Mouse (Mus musculus): ENCODE measurements around the gene Zscan10. TPM values are rescaled to one million over a fixed set of nuclear protein-coding genes. Genes with fewer than 3 reads are reported as not detected.

Gene Zscan10
- not detected for total RNA-seq (2023)

GRCm38 (mm10) chr17:23600641-23601622 lies at the start of gene Zscan10:
TSS of gene Zscan10 (plus strand) at chr17:23600856.

DNA sequence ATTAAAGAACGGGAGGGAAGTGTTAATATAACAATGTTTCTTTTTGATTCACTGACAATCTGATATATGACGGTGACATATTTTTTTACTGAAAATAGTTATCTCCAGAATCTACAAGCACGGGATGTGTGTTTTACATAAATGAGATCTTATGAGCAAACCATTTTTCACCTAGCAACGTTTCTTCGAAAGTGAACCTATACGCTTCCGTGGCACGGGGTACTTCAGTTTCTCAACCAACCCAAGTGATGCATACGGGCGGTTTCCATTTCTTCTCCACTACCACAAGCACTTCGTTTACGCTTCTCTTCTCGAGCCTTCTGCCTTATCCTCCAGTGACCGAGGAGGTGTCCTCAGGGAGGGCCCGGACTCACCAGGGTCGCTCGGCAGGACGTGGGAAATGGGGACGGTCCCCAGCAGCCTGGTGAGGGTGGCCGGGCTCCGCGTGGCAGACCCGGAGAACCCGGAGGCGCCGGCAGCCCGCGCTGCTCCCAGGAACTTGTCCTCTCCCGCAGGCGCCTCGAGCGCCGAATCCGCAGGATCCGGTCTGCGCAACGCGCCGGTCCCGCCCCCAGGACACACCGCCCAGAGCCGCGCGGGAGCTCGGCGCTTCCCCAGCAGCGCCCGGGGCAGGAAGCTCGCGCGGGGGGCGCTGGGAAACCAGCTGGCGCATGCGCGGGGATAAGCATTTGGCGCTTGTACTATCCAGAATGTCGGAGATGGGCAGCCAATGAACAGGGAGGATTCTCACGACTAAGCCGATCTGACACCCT lies 36.9 kb upstream of the Zscan10 start, which contains the start of gene Zfp213:
TSS of gene Zfp213 (minus strand) at position 644 of the 773 bp plus-strand sequence.

DNA sequence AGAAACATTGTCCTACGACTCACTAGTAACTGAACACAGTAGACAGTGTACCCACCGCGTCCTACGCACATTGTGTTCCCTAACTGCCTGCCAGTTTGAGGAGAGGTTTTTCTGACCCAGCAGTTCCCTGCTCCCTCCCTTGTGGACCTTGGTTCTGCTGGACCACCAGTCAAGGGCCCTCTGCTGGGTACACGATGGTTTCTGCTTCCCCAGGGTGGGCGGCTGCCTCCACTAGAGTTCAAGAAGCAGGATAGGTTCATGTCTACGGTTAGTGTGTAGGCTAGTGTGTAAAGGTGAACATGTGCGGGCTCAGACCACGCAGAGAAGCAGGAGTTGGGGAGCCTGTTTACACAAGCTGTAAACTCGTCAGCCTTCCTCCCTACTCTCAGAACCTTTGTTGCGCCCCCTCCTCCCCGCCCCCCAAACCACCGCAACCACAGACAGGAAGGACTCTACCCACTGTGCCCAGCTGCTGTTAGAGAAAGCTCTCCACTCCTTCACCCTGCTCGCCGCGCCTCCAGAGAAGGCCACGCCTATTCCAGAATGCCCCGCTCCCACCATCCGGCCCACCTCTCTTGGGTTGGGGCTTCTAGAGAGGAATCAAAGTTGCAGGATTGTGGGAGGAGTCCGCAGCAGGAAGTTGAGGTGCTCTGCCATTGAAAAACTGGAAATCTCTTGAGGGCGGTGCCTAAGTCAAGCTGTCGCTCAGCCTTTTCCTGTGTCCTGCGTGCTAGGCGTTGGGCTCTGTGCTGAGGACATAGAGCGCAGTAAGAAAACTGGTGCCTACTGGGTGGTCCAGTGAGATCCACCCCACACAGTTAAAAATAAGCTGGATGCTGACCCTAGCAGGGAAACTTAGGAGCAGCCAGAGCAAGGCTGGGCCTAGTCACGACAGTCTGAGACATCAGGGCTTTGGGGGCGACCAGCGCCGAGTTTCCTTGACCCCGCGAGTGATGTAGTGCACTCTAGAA lies 1.8 kb upstream of the Zscan10 start, which contains the start of gene Zfp13:
TSS of gene Zfp13 (minus strand) at position 906 of the 971 bp plus-strand sequence.

DNA sequence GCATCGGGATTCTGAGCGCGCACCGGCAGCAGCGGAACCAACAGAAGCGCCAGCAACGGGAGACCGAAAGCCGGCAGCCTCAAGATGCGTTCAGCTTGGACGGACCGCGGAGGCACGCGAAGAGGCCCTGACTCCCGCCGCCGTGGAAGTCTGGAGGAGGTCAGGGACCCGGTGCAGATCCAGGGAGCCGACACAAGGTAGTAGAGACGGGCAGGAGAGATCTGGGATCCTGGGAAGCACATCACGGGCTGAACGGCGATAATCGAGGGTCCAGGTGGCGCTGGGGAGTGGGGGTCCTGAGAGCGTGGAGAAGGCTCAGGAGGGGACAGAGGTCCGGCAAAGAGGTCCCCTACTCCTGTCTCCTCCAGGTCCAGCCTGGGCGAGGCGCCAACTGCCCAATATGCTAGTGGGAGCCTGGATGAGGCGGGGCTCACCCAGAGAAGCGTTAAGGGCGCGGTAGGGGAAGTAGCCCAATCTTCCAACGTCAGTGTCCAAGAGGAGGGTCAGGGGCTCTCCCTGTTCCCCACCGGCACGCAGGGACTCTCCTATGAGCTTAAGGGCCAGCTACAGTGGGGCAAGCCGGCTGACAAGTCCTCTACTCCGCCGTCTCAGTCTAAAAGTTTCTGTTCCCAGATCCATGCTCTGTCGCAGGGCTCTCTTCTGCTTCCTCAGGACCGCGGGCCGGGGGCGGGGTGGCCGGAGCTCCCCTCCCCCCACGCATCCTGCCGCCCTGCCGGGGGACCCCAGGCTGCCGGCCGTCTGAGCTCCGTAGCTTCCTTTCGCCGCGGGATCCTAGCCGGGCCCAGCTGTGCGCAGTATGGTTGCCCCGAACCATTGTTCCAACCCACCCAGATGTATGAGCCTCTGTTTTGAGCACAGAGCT lies 44.2 kb downstream of the Zscan10 start, which contains the start of gene Mmp25:
TSS of gene Mmp25 (minus strand) at position 665 of the 883 bp plus-strand sequence.

GRCm38 (mm10) chr17:23660117-23660875 lies 59.6 kb downstream of the Zscan10 start, which contains the start of gene Bicdl2:
TSS of gene Bicdl2 (plus strand) at chr17:23660506.

Other genes starting within 250 kb of the Zscan10 start
- not detected for gene Vmn2r116, start 216.3 kb upstream of the Zscan10 start, total RNA-seq (2023)
- gene Vmn2r117, start 121.2 kb upstream of the Zscan10 start, total RNA-seq (2023), result not detected
- gene Zfp213, start 36.6 kb upstream of the Zscan10 start, total RNA-seq (2023), result 1 to 10 TPM; 3.9 TPM
- gene Zfp13, start 1.4 kb upstream of the Zscan10 start, total RNA-seq (2023), result not detected
- 1 to 10 TPM; 3.0 to 3.1 TPM for gene Mmp25, start 44.4 kb downstream of the Zscan10 start, total RNA-seq (2023)
- not detected for gene Bicdl2, start 59.6 kb downstream of the Zscan10 start, total RNA-seq (2023)
- 10 to 100 TPM; 53.4 to 61.5 TPM for gene Hcfc1r1, start 72.7 kb downstream of the Zscan10 start, total RNA-seq (2023)
- 10 to 100 TPM; 17.4 to 24.2 TPM for gene Thoc6, start 73.0 kb downstream of the Zscan10 start, total RNA-seq (2023)
- gene Tnfrsf12a, start 76.6 kb downstream of the Zscan10 start, total RNA-seq (2023), result 10 to 100 TPM; 20.6 to 32.5 TPM
- gene Cldn6, start 78.4 kb downstream of the Zscan10 start, total RNA-seq (2023), result not detected
- gene Cldn9, start 83.2 kb downstream of the Zscan10 start, total RNA-seq (2023), result not detected
- gene 1520401A03Rik, start 121.9 kb downstream of the Zscan10 start, total RNA-seq (2023), result not detected
- gene Pkmyt1, start 125.5 kb downstream of the Zscan10 start, total RNA-seq (2023), result 1 to 10 TPM; 3.3 to 3.7 TPM
- gene Paqr4, start 140.0 kb downstream of the Zscan10 start, total RNA-seq (2023), result 1 to 10 TPM; 2.3 to 3.2 TPM
- not detected for gene Kremen2, start 145.0 kb downstream of the Zscan10 start, total RNA-seq (2023)
- 10 to 100 TPM; 12.9 to 14.0 TPM for gene Flywch1, start 170.7 kb downstream of the Zscan10 start, total RNA-seq (2023)
- gene Flywch2, start 185.2 kb downstream of the Zscan10 start, total RNA-seq (2023), result not detected
- gene Srrm2, start 189.7 kb downstream of the Zscan10 start, total RNA-seq (2023), result 100 to 1,000 TPM; 847 to 887 TPM
- 100 to 1,000 TPM; 156 to 174 TPM for gene Elob, start 228.3 kb downstream of the Zscan10 start, total RNA-seq (2023)
- not detected for gene Prss33, start 235.2 kb downstream of the Zscan10 start, total RNA-seq (2023)
- not detected for gene Prss32, start 243.0 kb downstream of the Zscan10 start, total RNA-seq (2023)
- gene Prss41, start 243.3 kb downstream of the Zscan10 start, total RNA-seq (2023), result not detected